ENCODE assay signal across 32 mouse cellular contexts in the genomic region with DNA sequence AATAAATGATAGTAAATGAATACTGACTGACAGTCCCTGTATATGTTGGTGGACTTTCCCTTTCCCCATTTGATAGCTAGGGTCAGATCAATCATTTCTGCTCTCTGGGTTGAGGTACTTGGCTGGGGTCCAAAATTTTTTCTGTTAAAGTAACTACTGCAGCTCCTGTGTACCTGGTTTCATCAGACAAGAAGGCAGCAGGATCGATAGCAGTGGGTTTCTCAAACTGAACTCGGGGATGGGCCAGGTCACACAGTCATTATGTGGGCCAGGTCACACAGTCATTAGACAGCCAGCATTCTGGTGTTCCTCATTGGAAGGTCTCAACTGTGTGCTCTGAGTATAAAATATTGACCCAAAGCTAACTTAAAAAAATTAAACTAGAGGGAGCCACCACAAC. TPM values are rescaled to one million over a fixed set of nuclear protein-coding genes. Genes with fewer than 3 reads are reported as not detected.
"Had no signal": no experiment of that assay in that cellular context is flagged by ENCODE, and none has a peak within 500 bp of the region (broad histone marks: within the 10 kb centered on the region; RNA-seq: fewer than 3 reads in every experiment).

No protein-coding gene starts in this region.

- ATAC-seq: hindbrain, embryonic 16.5 days; inflammation-experienced regulatory T-cells, adult 6 months; intestine, embryonic 15.5 days; intestine, postnatal 0 days had no signal

- H3K4me2 ChIP-seq: heart, embryonic 12.5 days; hindbrain, embryonic 12.5 days; hindbrain, embryonic 14.5 days; intestine, embryonic 15.5 days; limb, embryonic 13.5 days; limb, embryonic 15.5 days had no signal

- H3K9ac ChIP-seq: heart, embryonic 12.5 days; hindbrain, embryonic 12.5 days; hindbrain, embryonic 14.5 days; intestine, embryonic 15.5 days; limb, embryonic 13.5 days; limb, embryonic 15.5 days; liver, embryonic 14.5 days had no signal

- H3K27ac ChIP-seq: heart, adult 2 months; heart, embryonic 10.5 days; hindbrain, embryonic 10.5 days; hindbrain, embryonic 12.5 days; hindbrain, embryonic 14.5 days; intestine, embryonic 15.5 days; layer of hippocampus, adult 2 months; left cerebral cortex, adult 2 months; limb, embryonic 13.5 days; limb, embryonic 15.5 days; liver, embryonic 14.5 days had no signal

- H3K9me3 ChIP-seq: heart, embryonic 10.5 days; heart, embryonic 12.5 days; hindbrain, embryonic 10.5 days; hindbrain, embryonic 12.5 days; intestine, embryonic 15.5 days; limb, embryonic 13.5 days; limb, embryonic 15.5 days had no signal

- DNase-seq: gastrocnemius, postnatal 14 days; gastrocnemius, postnatal 36 days; heart, adult 2 months; heart, postnatal 10 days; heart, postnatal 4 days; kidney, adult 18-20 months; kidney, adult 8-10 months; kidney, postnatal 10 days; kidney, postnatal 25 days; kidney, postnatal 4 days; left cerebral cortex, postnatal 4 days; lung, adult 18-20 months had no signal

- H3K4me3 ChIP-seq: heart, adult 2 months; heart, embryonic 10.5 days; heart, embryonic 12.5 days; hindbrain, embryonic 10.5 days; hindbrain, embryonic 12.5 days; intestine, embryonic 15.5 days; layer of hippocampus, adult 2 months; left cerebral cortex, adult 2 months; limb, embryonic 13.5 days; limb, embryonic 15.5 days had no signal

- H3K36me3 ChIP-seq: heart, embryonic 10.5 days; heart, embryonic 12.5 days; hindbrain, embryonic 10.5 days; hindbrain, embryonic 12.5 days; intestine, embryonic 15.5 days; limb, embryonic 13.5 days; limb, embryonic 15.5 days had no signal

- H3K27me3 ChIP-seq: intestine, embryonic 15.5 days had no signal

RNA-seq across cellular contexts. Expression of gene Efcab10, which starts 33.1 kb away (rescaled TPM):
- total RNA-seq: gastrocnemius, adult 18-20 months; gastrocnemius, adult 8-10 months; gastrocnemius, postnatal 14 days; gastrocnemius, postnatal 36 days; heart, adult 2 months; heart, postnatal 10 days; heart, postnatal 25 days; heart, postnatal 4 days had no signal
- polyA plus RNA-seq: heart, embryonic 12.5 days; heart, embryonic 14.5 days; heart, embryonic 16.5 days; inflammation-experienced regulatory T-cells, adult 6 months; kidney, embryonic 14.5 days; limb, embryonic 15.5 days; liver, embryonic 14.5 days had no signal
